Mouse (Mus musculus) testis, adult 2 months (tissue): ENCODE measurements at regions not wholly inside any gene's neighbourhood (a gene's known extent, or its start where the extent isn't known, plus 50 kb on each side); places are given as distances from the start of the nearest gene placed in this dataset.

Experiments used
- CTCF ChIP-seq: fragments of 200-500 bp; IDR thresholded peaks from 2 replicates; pipeline ENCODE4 v1.5.1; 2012; ENCODE audit warnings: low read depth, mild to moderate bottlenecking, inconsistent platforms, low read length, moderate library complexity; ENCODE audit not compliant: control insufficient read depth, insufficient read depth, insufficient replicate concordance
- POLR2A ChIP-seq: fragments of 200-500 bp; IDR thresholded peaks from 2 replicates; pipeline ENCODE4 v1.6.1; 2012; ENCODE audit warnings: low read depth, mild to moderate bottlenecking, inconsistent platforms, low read length, moderate library complexity; ENCODE audit not compliant: control insufficient read depth

DNA sequence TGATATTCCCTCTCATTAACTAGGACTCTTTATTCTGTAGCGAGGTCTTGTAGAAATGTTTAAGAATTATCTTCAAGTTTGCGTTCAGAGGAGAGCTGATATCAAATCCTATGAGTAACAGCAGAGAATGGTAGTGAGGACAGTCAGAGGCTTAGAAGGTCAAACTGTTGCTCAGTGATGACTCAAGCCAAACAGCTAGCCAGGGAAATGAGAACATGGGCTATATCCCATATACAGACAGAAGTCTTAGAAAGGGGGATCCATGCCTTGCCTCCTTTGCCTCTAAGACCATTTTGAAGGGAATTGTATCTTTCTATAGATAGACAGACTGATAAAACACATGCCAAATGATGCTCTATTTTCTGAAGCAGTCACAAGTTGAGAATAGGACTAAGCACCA, 368.0 kb downstream of the Abcc12 start:
- TF ChIP-seq POLR2A (no peak), CTCF (no peak)
